Mouse (Mus musculus) monocyte, adult 2 months (primary cell): Measurements from ENCODE around the gene Man2a1.

Experiments used
- DNase-seq, 2 experiments: peaks; one replicate each; pipeline ENCODE4 v3.0.0; 2022; ENCODE audit warnings: low spot score in 2 of 2, low read depth in 1 of 2

The Man2a1 gene

DNA sequence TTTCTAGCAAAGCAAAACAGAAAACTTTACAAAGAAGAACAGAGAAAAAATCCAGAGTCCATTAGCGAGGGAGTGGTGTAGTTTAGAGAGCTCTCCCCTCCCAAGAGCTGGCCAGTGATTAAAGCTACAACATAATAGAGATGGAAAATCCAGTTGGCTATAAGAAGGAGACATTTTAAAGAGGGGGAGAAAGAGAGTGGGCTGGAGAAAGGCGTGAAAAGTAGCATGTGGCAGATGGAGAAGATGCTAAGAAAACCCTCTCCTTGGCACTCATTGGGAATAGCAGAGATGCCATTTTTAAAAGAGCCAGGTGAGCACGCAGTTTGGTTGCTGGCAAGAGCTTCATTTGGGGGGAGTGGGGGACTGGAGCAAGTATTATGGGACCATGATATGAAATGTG, 89.1 kb downstream of the Man2a1 start:
- no peak for DNase-seq

DNA sequence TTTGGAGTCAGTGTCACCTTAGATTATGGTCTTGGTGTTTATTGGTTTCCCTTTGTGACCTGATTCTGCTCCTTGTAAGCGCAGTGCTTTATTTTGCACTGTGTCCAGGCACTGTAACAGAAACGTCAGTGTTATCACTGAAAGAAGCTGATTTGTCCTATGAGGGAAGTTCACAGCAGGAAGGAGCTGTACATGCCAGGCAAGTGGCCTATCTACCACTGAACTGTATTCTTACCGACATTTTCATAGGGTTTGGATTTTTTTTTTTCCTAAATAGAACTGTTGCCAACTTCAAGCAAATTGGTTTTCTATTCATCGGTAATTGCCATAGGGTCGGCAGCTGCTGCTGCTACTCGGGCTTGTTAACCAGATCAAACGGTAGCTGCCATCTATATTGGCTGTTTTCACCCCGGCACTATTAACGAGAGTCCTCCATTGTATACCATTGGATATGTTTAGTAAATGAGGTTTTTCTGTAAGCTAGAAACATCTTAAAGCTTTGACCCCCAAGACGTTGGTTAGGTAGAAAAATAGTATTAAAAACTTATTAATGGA, 96.8 kb downstream of the Man2a1 start:
- DNase-seq: no peak

DNA sequence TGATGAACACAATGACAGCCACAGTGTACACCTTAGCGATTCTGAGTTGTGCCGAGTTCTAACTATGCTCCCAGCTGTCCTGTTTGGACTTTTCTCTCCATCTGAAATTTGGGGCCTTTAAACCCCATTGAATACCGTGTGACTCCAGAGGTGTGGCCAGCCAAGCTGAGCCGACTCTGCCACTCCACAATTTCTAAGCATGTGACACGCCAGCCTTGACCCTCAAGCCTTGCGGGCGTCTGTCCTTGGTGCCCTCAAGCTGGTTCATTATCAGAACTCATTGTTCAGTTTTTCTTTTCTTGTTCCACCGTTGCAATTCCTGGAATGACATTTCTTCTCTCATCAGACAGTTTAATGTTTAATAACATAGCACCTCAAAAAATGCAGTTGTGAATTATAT, 98.0 kb downstream of the Man2a1 start:
- DNase-seq: no peak

DNA sequence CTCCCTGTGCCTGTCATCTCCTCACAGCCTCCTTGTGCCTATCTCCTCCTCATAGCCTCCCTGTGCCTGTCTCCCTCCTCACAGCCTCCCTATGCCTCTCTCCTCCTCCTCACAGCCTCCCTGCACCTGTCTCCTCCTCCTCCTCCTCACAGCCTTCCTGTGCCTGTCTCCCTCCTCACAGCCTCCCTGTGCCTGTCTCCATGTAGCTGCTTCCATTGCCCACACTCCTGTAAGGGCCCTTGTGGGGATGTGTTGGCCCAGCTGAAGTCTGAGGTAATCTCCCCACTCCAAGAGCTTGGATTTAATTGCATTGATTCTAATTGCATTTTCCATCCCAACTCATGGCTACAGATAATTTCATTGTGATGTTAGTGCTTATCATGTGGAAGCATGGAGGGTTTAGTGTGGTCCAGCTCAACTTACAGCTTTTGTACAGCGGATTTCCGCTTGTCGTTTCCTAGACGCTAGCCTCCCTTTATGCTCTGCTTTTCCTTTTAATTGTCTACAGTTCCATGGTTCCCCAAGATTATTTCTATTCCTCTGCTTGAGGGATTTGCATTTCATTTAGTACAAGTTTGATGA, 103.2 kb downstream of the Man2a1 start:
- DNase-seq: no peak

GRCm38 (mm10) chr17:64707529-64707928, 107.0 kb downstream of the Man2a1 start:
- no peak for DNase-seq

GRCm38 (mm10) chr17:64716318-64716717, 115.8 kb downstream of the Man2a1 start:
- DNase-seq: no peak

- no peak for DNase-seq
Observed at GRCm38 (mm10) chr17:64719760-64720159, 119.2 kb downstream of the Man2a1 start.

DNA sequence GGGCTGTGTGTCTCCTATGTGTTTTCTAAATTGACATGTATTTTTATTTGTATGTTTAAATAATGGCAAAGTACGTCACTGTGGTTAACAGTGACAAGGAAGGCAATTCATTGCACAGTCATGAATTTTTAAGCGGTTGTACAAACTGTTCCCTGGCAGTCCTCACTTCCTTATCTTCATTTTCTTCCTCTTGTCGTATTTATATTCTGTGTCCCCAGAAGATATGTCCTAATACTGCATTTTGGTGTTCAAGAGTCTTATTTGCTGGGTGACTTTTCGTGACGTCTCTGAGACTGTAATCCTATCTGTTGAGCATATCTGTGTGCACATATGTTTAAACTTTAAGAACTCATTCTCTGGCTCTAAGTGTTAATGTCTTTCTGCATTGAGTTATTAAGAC, 120.6 kb downstream of the Man2a1 start:
- DNase-seq: peak in 1 of 2 experiments; percentile 1

DNA sequence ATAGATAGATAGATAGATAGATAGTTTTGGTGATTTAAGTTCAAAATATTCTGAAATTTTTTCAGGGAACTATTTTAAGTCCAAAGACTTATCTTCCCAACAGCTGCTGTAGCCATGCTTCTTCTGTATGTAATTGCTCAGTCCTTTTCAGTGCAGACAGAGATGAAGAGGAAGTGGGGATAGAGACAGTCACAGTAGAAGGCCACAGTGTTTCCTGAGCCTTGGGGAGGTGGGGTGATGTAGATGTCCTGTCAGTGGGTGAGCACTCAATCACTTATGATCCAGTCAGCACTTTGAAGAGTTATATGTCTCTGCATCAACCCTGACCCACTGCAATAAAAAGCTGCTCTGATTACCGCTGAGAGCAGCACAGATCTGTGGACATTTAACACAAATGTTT, 122.6 kb downstream of the Man2a1 start:
- DNase-seq: no peak

- DNase-seq: no peak
Observed at GRCm38 (mm10) chr17:64725214-64725613, 124.7 kb downstream of the Man2a1 start.

- DNase-seq: no peak
Observed at GRCm38 (mm10) chr17:64726032-64726431, 125.5 kb downstream of the Man2a1 start.

DNA sequence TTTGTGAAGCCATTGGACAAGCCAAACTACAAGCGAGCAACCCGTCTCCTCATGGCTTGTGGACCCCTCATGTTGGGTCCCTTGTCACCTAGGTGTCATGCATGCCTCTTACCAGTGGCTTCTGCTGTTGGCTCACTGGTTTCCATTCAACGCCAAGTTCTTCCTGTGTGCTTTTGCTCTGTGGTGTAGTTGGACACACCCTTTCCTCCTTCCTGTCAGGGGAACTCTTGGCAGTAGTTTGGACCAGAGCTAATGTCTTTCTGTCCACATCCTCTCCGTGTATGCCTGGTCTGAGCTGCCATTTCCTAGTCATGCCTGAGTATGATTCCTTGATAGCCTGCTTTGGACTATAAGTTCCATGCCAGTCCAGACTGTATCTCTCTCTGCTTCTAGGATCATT, 135.0 kb downstream of the Man2a1 start:
- no peak for DNase-seq

DNA sequence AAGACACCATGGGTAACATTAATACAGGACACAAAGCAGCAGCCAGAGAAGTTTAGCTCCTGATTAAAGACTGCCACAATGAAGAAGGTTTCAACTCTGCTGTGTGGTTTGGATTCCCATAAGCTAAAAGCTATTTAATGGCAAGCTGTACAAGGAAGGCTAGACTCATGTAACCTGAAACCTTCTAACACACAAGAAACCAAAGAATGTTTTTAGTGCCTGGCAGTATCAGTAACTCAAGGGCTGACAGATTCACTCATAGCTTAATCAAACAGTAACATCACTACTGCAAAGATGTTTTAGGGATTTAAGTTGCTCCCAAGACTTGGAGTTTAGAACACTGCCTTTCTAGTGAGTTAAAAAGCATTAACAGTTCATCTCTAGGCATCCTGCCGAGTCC, 137.4 kb downstream of the Man2a1 start:
- DNase-seq: no peak

- no peak for DNase-seq
Observed at GRCm38 (mm10) chr17:64739129-64739528, 138.6 kb downstream of the Man2a1 start.

- no peak for DNase-seq
Observed at GRCm38 (mm10) chr17:64742715-64743605, 142.4 kb downstream of the Man2a1 start.

DNA sequence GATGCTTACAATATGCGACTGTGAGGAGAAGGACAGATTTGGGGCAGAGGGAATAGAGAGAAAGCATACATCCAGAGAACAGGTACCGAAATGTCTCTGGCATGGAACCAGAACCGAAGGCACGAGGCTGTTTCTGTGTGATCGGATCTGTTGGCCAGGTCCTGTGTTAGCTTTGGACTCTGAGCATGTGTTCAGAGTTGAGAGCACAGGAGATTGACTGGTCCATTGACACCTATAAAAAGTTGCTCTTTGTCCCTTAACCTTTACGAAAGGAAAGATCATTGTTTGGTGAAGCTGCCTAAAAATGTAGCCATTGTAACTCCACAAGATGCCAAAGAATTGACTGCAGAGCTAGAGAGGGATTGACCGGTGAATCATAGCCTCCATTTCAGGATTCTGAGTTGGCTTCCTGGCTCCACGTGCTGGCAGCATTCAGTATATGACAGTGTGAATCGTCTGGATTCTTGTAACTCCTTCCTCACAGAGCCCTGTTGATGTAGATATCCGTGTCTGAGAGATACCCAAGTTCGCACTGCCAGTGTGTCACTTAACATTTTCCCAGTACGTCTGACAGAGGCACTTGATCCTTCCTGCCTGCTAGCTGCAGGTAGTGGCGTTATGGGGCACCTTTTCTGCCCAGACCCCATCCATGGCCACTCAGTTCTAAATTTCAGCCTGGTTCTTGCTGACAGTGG, 143.2 kb downstream of the Man2a1 start:
- no peak for DNase-seq

DNA sequence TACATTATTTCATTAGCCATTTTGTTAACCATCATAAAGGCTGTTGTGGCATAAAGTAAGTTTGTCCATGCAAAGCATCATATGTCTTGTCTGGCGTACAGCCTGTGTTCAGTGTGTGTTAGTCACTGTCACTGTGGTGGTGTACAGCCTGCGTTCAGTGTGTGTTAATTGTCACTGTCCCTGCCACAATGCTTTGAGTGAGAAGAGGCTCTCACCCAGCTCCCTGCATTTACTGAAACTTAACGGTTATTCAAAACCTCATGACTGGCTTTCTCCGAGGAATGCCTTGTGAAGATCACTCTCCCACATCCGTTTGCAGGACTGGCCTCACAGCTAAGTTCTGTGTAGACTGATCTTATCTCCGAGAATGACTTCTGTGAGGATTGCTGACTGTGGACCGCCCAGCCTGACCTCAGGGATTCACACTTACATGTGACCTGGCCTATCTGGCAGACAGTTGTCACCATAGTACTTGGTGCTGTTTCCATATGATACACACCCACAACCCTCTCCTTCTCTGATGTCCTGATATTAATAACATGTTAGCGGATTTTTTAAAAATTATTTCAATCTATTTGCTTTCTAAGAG, 146.2 kb downstream of the Man2a1 start:
- DNase-seq: no peak

DNA sequence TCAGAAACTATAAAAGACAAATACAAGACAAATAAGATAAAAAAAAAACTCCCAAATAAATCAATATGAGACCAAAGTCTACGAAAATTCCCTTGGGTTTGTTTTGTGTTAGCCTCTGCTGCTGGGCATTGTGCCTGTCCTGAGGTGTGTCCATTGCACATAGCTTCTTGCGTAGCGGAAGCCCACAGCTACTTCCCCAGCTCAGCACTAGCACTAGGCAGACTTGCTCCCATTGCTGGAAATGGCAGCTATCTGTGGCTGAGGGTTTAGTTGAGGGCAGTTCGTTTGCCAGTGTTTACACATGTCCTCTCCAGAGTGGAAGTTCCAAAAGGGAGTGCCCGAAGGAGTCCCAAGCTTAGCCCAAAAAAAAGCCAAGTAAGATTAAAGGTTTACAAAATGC, 146.9 kb downstream of the Man2a1 start:
- no peak for DNase-seq

DNA sequence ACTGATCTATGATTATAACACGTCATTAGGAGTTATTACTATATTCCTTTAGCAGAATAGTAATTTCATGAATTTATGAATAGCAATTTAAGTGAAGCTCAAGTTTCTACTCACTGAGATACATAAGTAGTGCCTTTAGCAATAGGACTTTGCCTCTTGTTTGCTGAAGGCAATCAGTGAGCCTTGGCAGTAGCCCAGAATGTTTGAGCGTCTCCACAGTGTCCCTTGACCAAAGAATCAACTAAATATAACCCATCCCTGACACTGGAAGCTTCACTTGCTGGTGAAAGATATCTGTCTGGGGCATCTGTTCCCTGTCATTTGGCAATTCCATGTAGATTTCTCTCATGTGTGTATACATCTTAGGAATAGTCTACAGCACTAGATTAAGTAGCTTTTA, 147.6 kb downstream of the Man2a1 start:
- no peak for DNase-seq

GRCm38 (mm10) chr17:64749146-64749545, 148.6 kb downstream of the Man2a1 start:
- DNase-seq: no peak

GRCm38 (mm10) chr17:64751249-64751648, 150.7 kb downstream of the Man2a1 start:
- DNase-seq: no peak
